Mouse (Mus musculus) forebrain, embryonic 16.5 days (tissue): ENCODE measurements around the gene Brd4. TPM values are rescaled to one million over a fixed set of nuclear protein-coding genes. Genes with fewer than 3 reads are reported as not detected.

Experiments used
- ATAC-seq: fragments of 200-750 bp; cut with Nextera tagmentation; 2 replicates; pipeline ENCODE4 v1.8.0; 2017; ENCODE audit warnings: mild to moderate bottlenecking, moderate library complexity
- H3K27ac ChIP-seq: fragments of 300-500 bp; sonication (generic); 2 replicates; pipeline ENCODE4 v1.5.1; 2014; ENCODE audit warnings: low read length, control low read depth
- H3K27me3 ChIP-seq: fragments of 300-500 bp; sonication (generic); replicated peaks from 2 replicates; pipeline ENCODE4 v1.6.1; 2014; ENCODE audit warnings: low read length; ENCODE audit not compliant: control insufficient read depth, insufficient read depth
- H3K36me3 ChIP-seq: fragments of 300-500 bp; sonication (generic); 2 replicates; pipeline ENCODE4 v1.6.1; 2014; ENCODE audit not compliant: control insufficient read depth, insufficient read depth
- H3K4me1 ChIP-seq: fragments of 300-500 bp; sonication (generic); replicated peaks from 2 replicates; pipeline ENCODE4 v1.6.1; 2014; ENCODE audit warnings: low read length; ENCODE audit not compliant: control insufficient read depth, insufficient read depth
- H3K4me2 ChIP-seq: fragments of 300-500 bp; sonication (generic); 2 replicates; pipeline ENCODE4 v1.6.1; 2014; ENCODE audit warnings: mild to moderate bottlenecking, low read length, control low read depth
- H3K4me3 ChIP-seq: fragments of 300-500 bp; sonication (generic); replicated peaks from 2 replicates; pipeline ENCODE4 v1.5.1; 2014; ENCODE audit warnings: mild to moderate bottlenecking, low read length, control low read depth
- H3K9ac ChIP-seq: fragments of 300-500 bp; sonication (generic); replicated peaks from 2 replicates; pipeline ENCODE4 v1.6.1; 2014; ENCODE audit warnings: low read depth, low read length, control low read depth
- H3K9me3 ChIP-seq: fragments of 300-500 bp; sonication (generic); 2 replicates; pipeline ENCODE4 v1.6.1; 2016; ENCODE audit warnings: low read length; ENCODE audit not compliant: control insufficient read depth
- WGBS: fragments of 180-500 bp; shearing (Covaris S2); extraction: QIAGEN DNeasy Blood & Tissue Kit; methylation state at CpG from one replicate; pipeline ENCODE4 v1.1.7; 2014; 5-methylcytosine and 5-hydroxymethylcytosine counted together
- polyA plus RNA-seq: library from polyadenylated mRNA; unstranded; fragments of >200 nt; fragmentation: Nextera tagmentation; extraction: Ambion mirVana; gene quantifications from 2 replicates; pipeline ENCODE4 v1.2.1, GENCODE M21; 2015

Brd4 gene
- polyA plus RNA-seq, 1 experiment from 2014 or later = 82.2 TPM

DNA sequence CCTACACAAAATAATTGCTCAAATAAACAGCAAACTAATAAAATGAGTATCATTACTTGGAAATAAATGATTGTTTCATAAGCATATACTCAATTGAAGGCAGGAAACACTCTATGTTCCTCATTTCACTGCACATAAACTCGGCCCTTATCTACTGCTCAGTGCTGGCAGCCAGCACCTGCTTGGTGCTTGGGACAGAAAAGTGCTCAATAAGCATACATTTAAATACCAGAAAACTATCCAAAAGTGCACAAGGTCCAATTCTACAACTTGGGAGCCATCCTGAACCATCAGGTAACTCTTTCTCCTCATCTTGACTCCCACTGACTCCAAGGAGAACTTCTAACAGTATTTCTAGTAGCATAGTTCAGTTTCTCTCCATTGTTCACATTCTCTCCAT is 16.9 kb downstream of the Brd4 start:
- no peak for ATAC-seq
- H3K9me3 ChIP-seq = no peaks in the 10 kb centered on the region
- no peaks in the 10 kb centered on the region for H3K27me3 ChIP-seq
- H3K9ac ChIP-seq = no peak overlapping the region
- no peak overlapping the region for H3K4me3 ChIP-seq
- H3K36me3 ChIP-seq = no peaks in the 10 kb centered on the region
- peaks cover 20% of the 10 kb centered on the region for H3K4me1 ChIP-seq
- 93% methylated on average over 1 of the region's 1 CpGs for WGBS
- H3K4me2 ChIP-seq = no peak overlapping the region
- no peak overlapping the region for H3K27ac ChIP-seq

GRCm38 (mm10) chr17:32263672-32264071 is 20.9 kb downstream of the Brd4 start:
- H3K36me3 ChIP-seq = no peaks in the 10 kb centered on the region
- peaks cover 21% of the 10 kb centered on the region for H3K4me1 ChIP-seq
- ATAC-seq = peak; percentile 46
- H3K4me3 ChIP-seq = no peak overlapping the region
- H3K4me2 ChIP-seq = no peak overlapping the region
- H3K27ac ChIP-seq = no peak overlapping the region
- no peaks in the 10 kb centered on the region for H3K27me3 ChIP-seq
- H3K9me3 ChIP-seq = no peaks in the 10 kb centered on the region
- H3K9ac ChIP-seq = no peak overlapping the region
- 66% methylated on average over 2 of the region's 2 CpGs for WGBS

GRCm38 (mm10) chr17:32262831-32263559 is 21.5 kb downstream of the Brd4 start:
- no peak overlapping the region for H3K4me2 ChIP-seq
- no peaks in the 10 kb centered on the region for H3K36me3 ChIP-seq
- 79% methylated on average over 8 of the region's 8 CpGs for WGBS
- no peaks in the 10 kb centered on the region for H3K27me3 ChIP-seq
- no peak overlapping the region for H3K27ac ChIP-seq
- H3K4me3 ChIP-seq = no peak overlapping the region
- peaks cover 15% of the 10 kb centered on the region for H3K4me1 ChIP-seq
- H3K9me3 ChIP-seq = no peaks in the 10 kb centered on the region
- ATAC-seq = peak; percentile 72
- H3K9ac ChIP-seq = no peak overlapping the region

- no peak overlapping the region for H3K9ac ChIP-seq
- 92% methylated on average over 2 of the region's 2 CpGs for WGBS
- no peak for ATAC-seq
These were observed 25.7 kb downstream of the Brd4 start for GRCm38 (mm10) chr17:32258869-32259268.

DNA sequence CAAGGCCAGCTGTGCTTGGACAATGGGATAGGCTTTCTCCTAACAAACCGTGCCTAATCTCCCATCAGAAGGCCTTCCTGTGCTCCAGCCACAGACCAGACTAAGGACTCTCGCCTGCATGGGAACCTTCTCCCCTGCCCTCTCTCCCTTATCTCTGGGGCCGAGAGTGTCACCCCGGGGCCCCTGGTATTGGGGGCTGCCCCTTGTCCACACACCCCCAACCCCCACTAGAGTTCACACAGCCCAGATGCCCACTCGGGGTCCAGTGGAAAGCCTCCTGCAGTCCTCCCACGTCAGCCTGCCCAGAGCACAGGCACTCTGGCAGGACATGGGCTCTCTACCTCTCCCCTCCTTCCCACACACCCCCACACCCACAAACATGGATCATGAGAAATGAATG is 26.6 kb downstream of the Brd4 start:
- WGBS = 69% methylated on average over 6 of the region's 6 CpGs
- H3K36me3 ChIP-seq = no peaks in the 10 kb centered on the region
- no peak overlapping the region for H3K27ac ChIP-seq
- no peak overlapping the region for H3K4me3 ChIP-seq
- H3K4me1 ChIP-seq = peaks cover 4% of the 10 kb centered on the region
- no peak overlapping the region for H3K4me2 ChIP-seq
- H3K27me3 ChIP-seq = no peaks in the 10 kb centered on the region
- no peaks in the 10 kb centered on the region for H3K9me3 ChIP-seq
- H3K9ac ChIP-seq = no peak overlapping the region
- no peak for ATAC-seq

More at GRCm38 (mm10) chr17:32258869-32259268, 25.7 kb downstream of the Brd4 start:
- no peaks in the 10 kb centered on the region for H3K9me3 ChIP-seq
- no peaks in the 10 kb centered on the region for H3K36me3 ChIP-seq
- H3K27me3 ChIP-seq = no peaks in the 10 kb centered on the region
- H3K4me3 ChIP-seq = no peak overlapping the region
- H3K27ac ChIP-seq = no peak overlapping the region
- no peak overlapping the region for H3K4me2 ChIP-seq
- H3K4me1 ChIP-seq = peaks cover 12% of the 10 kb centered on the region

- 95% methylated on average over 2 of the region's 2 CpGs for WGBS
- Histone ChIP-seq H3K9me3 (no peaks in the 10 kb centered on the region), H3K4me2 (no peak overlapping the region), H3K4me1 (no peaks in the 10 kb centered on the region), H3K36me3 (no peaks in the 10 kb centered on the region), H3K4me3 (no peak overlapping the region), H3K27me3 (no peaks in the 10 kb centered on the region), H3K27ac (no peak overlapping the region), H3K9ac (no peak overlapping the region)
- no peak for ATAC-seq
These were observed 27.1 kb downstream of the Brd4 start for GRCm38 (mm10) chr17:32257452-32257851.

GRCm38 (mm10) chr17:32256896-32257295 is 27.6 kb downstream of the Brd4 start:
- Histone ChIP-seq H3K9ac (no peak overlapping the region), H3K9me3 (no peaks in the 10 kb centered on the region), H3K4me2 (no peak overlapping the region), H3K27me3 (no peaks in the 10 kb centered on the region), H3K36me3 (no peaks in the 10 kb centered on the region), H3K4me3 (no peak overlapping the region), H3K27ac (no peak overlapping the region), H3K4me1 (no peaks in the 10 kb centered on the region)
- WGBS = 77% methylated on average over 2 of the region's 2 CpGs
- no peak for ATAC-seq

DNA sequence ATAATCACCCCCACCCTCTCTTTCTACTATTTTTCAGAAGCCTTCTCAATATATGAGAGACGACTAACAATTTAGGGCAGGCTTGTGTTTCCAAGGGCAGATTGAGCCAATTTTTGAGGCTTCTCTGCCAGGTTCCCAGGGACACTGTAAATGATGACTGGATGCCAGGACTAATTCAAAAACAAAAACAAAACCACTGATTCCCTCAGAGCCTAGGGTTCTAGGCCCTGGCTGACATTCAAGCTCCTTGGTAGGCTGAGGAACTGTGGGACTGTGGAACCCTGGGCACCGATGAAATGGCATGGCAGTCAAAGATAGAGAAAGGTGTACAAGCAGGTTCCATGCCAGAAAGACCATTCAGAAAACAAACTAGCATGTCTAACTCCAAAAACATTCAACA is 31.3 kb downstream of the Brd4 start:
- Histone ChIP-seq H3K4me3 (no peak overlapping the region), H3K36me3 (no peaks in the 10 kb centered on the region), H3K27me3 (no peaks in the 10 kb centered on the region), H3K4me2 (no peak overlapping the region), H3K9me3 (no peaks in the 10 kb centered on the region), H3K27ac (no peak overlapping the region), H3K4me1 (no peaks in the 10 kb centered on the region), H3K9ac (no peak overlapping the region)
- no peak for ATAC-seq
- 63% methylated on average over 2 of the region's 2 CpGs for WGBS

GRCm38 (mm10) chr17:32251827-32252470 is 32.6 kb downstream of the Brd4 start:
- no peak overlapping the region for H3K27ac ChIP-seq
- no peak overlapping the region for H3K4me2 ChIP-seq
- no peak overlapping the region for H3K9ac ChIP-seq
- H3K4me1 ChIP-seq = no peaks in the 10 kb centered on the region
- 100% methylated on average over 2 of the region's 2 CpGs for WGBS
- H3K9me3 ChIP-seq = no peaks in the 10 kb centered on the region
- no peaks in the 10 kb centered on the region for H3K27me3 ChIP-seq
- H3K36me3 ChIP-seq = no peaks in the 10 kb centered on the region
- no peak overlapping the region for H3K4me3 ChIP-seq
- no peak for ATAC-seq
